Mouse (Mus musculus) mammary gland, adult 2 months (tissue): ENCODE results near the gene Atp5j. TPM values are rescaled to one million over a fixed set of nuclear protein-coding genes. Genes with fewer than 3 reads are reported as not detected.

Experiments
- polyA plus RNA-seq: library from polyadenylated mRNA; depleted of rRNA; stranded (reverse); fragments of >200 nt; gene quantifications from 2 replicates; pipeline ENCODE4 v1.2.3, GENCODE M21; 2012; ENCODE audit warnings: low replicate concordance; rRNA removed

Gene Atp5j
- polyA plus RNA-seq = 166 and 209 TPM in 2 replicates

GRCm38 (mm10) chr16:84835441-84835822, at the start of gene Atp5j:
TSS of gene Atp5j (minus strand) at chr16:84835625.

DNA sequence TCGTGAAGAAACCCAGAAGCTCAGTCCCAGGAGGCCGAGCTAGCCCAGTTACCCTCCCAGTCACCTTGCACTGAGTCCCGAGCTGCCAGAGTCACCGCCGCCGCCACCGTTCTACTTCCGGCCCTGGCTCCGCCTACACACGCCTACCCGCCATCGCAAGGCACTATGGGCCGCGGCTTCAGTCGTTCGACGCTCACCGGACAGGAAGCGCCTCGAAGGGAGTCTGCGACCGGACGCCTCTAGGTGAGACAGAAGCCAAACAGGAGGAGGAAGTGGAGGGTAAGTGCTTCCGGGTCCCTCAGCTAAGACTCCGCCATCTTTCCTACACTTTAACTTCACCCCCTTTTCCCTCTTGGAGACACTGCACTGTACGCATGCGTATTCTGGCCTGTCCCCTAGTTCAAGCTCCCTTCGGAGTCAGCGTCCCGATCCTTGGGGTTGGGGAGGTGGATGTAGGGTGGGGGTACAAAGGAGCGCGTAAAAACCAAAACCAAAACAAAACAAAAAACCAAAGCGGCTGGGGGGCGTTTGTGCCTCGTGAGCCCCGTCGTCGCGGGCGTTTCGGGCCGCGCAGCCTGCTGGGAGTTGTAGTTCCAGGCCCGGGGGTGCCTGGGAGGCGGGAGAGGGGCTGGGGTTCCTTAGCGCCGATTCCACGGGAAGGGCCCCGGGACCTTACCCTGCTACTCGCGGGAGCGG, 532 bp downstream of the Atp5j start, which contains the start of gene Gabpa:
Gene Gabpa, plus strand, starts transcription at position 181 of the 696 bp plus-strand sequence.

Other genes with a start within 250 kb of the Atp5j start
- 6.7 and 10.2 TPM in 2 replicates for gene Mrpl39, start 99.9 kb downstream of the Atp5j start, polyA plus RNA-seq
- gene Jam2, start 61.5 kb downstream of the Atp5j start, polyA plus RNA-seq = 10.2 and 24.4 TPM in 2 replicates
- gene Gabpa, start 700 bp downstream of the Atp5j start, polyA plus RNA-seq = 5.0 and 9.5 TPM in 2 replicates